Mouse (Mus musculus) heart, embryonic 12.5 days (tissue): ENCODE results near the gene Ggct. TPM values are rescaled to one million over a fixed set of nuclear protein-coding genes. Genes with fewer than 3 reads are reported as not detected.
"Not testable (repeated sequence)": the region's sequence is repeated elsewhere in the genome, so short reads cannot be mapped to it uniquely, and the experiment has no call there.

Source experiments
- ATAC-seq: fragments of 200-750 bp; cut with Nextera tagmentation; 2 replicates; pipeline ENCODE4 v1.8.0; 2017; ENCODE audit warnings: moderate TSS enrichment, moderate library complexity; ENCODE audit not compliant: insufficient number of reproducible peaks, low FRiP score
- H3K27ac ChIP-seq: fragments of 300-500 bp; sonication (generic); 2 replicates; pipeline ENCODE4 v1.5.1; 2016; ENCODE audit warnings: mild to moderate bottlenecking, moderate library complexity; ENCODE audit not compliant: poor library complexity, severe bottlenecking
- H3K27me3 ChIP-seq: fragments of 300-500 bp; sonication (generic); replicated peaks from 2 replicates; pipeline ENCODE4 v1.6.1; 2016; ENCODE audit warnings: mild to moderate bottlenecking, moderate library complexity
- H3K36me3 ChIP-seq: fragments of 300-500 bp; sonication (generic); 2 replicates; pipeline ENCODE4 v1.6.1; 2016; ENCODE audit warnings: mild to moderate bottlenecking, moderate library complexity
- H3K4me1 ChIP-seq: fragments of 300-500 bp; sonication (generic); replicated peaks from 2 replicates; pipeline ENCODE4 v1.6.1; 2016; ENCODE audit warnings: mild to moderate bottlenecking
- H3K4me2 ChIP-seq: fragments of 300-500 bp; sonication (generic); 2 replicates; pipeline ENCODE4 v1.6.1; 2016; ENCODE audit warnings: mild to moderate bottlenecking, moderate library complexity
- H3K4me3 ChIP-seq: fragments of 300-500 bp; sonication (generic); 2 replicates; pipeline ENCODE4 v1.5.1; 2016; ENCODE audit warnings: mild to moderate bottlenecking
- H3K9ac ChIP-seq: fragments of 300-500 bp; sonication (generic); 2 replicates; pipeline ENCODE4 v1.6.1; 2016; ENCODE audit warnings: mild to moderate bottlenecking, moderate library complexity
- H3K9me3 ChIP-seq: fragments of 300-500 bp; sonication (generic); replicated peaks from 2 replicates; pipeline ENCODE4 v1.6.1; 2016; ENCODE audit warnings: mild to moderate bottlenecking, moderate library complexity
- WGBS: fragments of 180-500 bp; shearing (Covaris S2); methylation state at CpG from one replicate; pipeline ENCODE4 v1.1.7; 2016; 5-methylcytosine and 5-hydroxymethylcytosine counted together
- polyA plus RNA-seq: library from polyadenylated mRNA; unstranded; fragments of >200 nt; fragmentation: Nextera tagmentation; extraction: Ambion mirVana; gene quantifications from 2 replicates; pipeline ENCODE4 v1.2.1, GENCODE M21; 2016

Ggct gene
- polyA plus RNA-seq, 1 experiment from 2014 or later: 6.9 TPM

DNA sequence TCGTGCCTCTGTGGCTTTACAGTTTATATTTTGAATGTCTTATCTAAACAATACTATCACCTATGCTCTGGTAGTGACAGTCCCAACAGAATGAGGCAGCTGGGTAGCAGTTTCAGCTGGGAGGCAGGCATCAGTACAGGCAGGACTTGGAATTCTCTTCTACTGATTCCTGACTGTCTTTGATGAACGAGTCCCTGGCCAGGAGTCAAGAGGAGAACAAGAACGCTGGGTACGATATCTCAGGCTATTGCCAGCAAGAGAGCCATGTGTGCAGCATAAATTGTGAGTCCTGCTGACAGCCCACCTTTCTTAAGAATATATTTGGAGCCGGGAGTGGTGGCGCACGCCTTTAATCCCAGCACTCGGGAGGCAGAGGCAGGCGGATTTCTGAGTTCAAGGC lies 22.2 kb downstream of the Ggct start:
- no peak overlapping the region for H3K9ac ChIP-seq
- no peaks in the 10 kb centered on the region for H3K4me1 ChIP-seq
- no peaks in the 10 kb centered on the region for H3K36me3 ChIP-seq
- H3K27ac ChIP-seq: no peak overlapping the region
- no peak overlapping the region for H3K4me2 ChIP-seq
- 55% methylated on average over 9 of the region's 9 CpGs for WGBS
- H3K27me3 ChIP-seq: peaks cover 17% of the 10 kb centered on the region
- no peak overlapping the region for H3K4me3 ChIP-seq
- no peak for ATAC-seq
- H3K9me3 ChIP-seq: no peaks in the 10 kb centered on the region; the same call in 1 of the 2 replicates

DNA sequence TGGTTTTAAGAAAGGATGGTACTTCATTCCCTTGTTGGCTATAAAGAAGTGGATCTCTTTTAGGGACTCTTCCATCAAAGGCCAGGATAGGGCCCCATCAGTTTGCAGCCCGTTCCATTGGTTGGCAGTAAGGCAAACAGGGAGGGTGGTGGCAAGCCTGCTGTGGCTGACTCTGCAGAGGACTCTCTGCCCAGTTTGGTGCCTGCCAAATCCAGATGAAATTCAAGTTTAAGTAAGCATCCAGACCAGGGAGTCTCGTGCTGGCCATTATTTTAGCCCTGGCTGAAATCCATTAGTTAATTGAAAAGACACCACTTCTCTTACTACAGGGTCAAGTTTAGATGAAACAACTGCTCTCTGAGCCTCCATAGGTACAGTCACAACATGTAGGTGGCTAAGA lies 22.9 kb downstream of the Ggct start:
- Histone ChIP-seq H3K4me1 (no peaks in the 10 kb centered on the region), H3K9me3 (no peaks in the 10 kb centered on the region; the same call in 1 of the 2 replicates), H3K27me3 (peaks cover 17% of the 10 kb centered on the region), H3K4me3 (no peak overlapping the region), H3K4me2 (no peak overlapping the region), H3K36me3 (no peaks in the 10 kb centered on the region), H3K9ac (no peak overlapping the region), H3K27ac (no peak overlapping the region)
- ATAC-seq: no peak
- 62% methylated on average over 2 of the region's 2 CpGs for WGBS

GRCm38 (mm10) chr6:54967591-54967990 lies 25.2 kb downstream of the Ggct start:
- H3K27ac ChIP-seq: no peak overlapping the region
- no peaks in the 10 kb centered on the region for H3K4me1 ChIP-seq
- no peaks in the 10 kb centered on the region for H3K36me3 ChIP-seq
- H3K27me3 ChIP-seq: peaks cover 10% of the 10 kb centered on the region
- ATAC-seq: no peak
- H3K4me2 ChIP-seq: no peak overlapping the region
- WGBS: 29% methylated on average over 10 of the region's 10 CpGs
- no peaks in the 10 kb centered on the region; the same call in 1 of the 2 replicates for H3K9me3 ChIP-seq
- H3K9ac ChIP-seq: no peak overlapping the region
- H3K4me3 ChIP-seq: no peak overlapping the region

- Histone ChIP-seq H3K9me3 (no peaks in the 10 kb centered on the region; the same call in 1 of the 2 replicates), H3K9ac (no peak overlapping the region), H3K36me3 (no peaks in the 10 kb centered on the region), H3K27ac (no peak overlapping the region), H3K4me3 (no peak overlapping the region), H3K4me2 (no peak overlapping the region), H3K27me3 (peaks cover 10% of the 10 kb centered on the region), H3K4me1 (0 out of 2 replicates have a peak, but pooled peaks cover 4% of the 10 kb centered on the region)
- WGBS: 36% methylated on average over 5 of the region's 5 CpGs
- no peak for ATAC-seq
Measured at GRCm38 (mm10) chr6:54965234-54965633, 27.5 kb downstream of the Ggct start.

GRCm38 (mm10) chr6:54964755-54965154 lies 28.0 kb downstream of the Ggct start:
- Histone ChIP-seq H3K36me3 (no peaks in the 10 kb centered on the region), H3K27me3 (peaks cover 10% of the 10 kb centered on the region), H3K9me3 (no peaks in the 10 kb centered on the region; the same call in 1 of the 2 replicates), H3K9ac (no peak overlapping the region), H3K4me3 (no peak overlapping the region), H3K27ac (no peak overlapping the region), H3K4me1 (0 out of 2 replicates have a peak, but pooled peaks cover 4% of the 10 kb centered on the region), H3K4me2 (no peak overlapping the region)
- 57% methylated on average over 1 of the region's 1 CpGs for WGBS
- ATAC-seq: no peak

GRCm38 (mm10) chr6:54963599-54963998 lies 29.2 kb downstream of the Ggct start:
- ATAC-seq: no peak
- WGBS: 86% methylated on average over 2 of the region's 2 CpGs
- H3K27me3 ChIP-seq: peaks cover 10% of the 10 kb centered on the region

DNA sequence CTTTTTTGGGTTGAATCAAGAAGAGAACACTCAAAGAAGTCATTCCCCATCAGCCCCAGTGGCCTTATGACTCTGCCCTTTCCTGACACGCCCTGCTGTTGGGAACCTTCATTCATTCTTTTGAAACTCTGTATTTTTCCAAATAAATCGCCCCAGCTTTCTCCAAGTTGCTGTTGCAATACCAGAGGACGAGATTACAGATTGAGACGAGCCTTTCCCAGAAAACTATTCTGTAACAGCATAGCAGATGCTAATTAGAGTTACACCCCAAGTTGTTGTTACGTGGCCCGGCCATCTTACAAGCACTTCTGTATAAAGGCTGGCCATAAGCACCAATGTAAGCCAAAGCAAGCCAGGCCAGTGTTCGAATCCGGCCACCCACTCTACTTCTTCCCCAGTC lies 35.1 kb downstream of the Ggct start:
- Histone ChIP-seq H3K4me3 (no peak overlapping the region), H3K9me3 (no peaks in the 10 kb centered on the region), H3K27ac (no peak overlapping the region), H3K27me3 (no peaks in the 10 kb centered on the region), H3K9ac (no peak overlapping the region), H3K4me2 (no peak overlapping the region), H3K36me3 (no peaks in the 10 kb centered on the region), H3K4me1 (peaks cover 19% of the 10 kb centered on the region)
- whole genome bisulfite sequencing: 79% methylated on average over 8 of the region's 8 CpGs
- no peak for ATAC-seq

More at GRCm38 (mm10) chr6:54963599-54963998, 29.2 kb downstream of the Ggct start:
- no peak overlapping the region for H3K27ac ChIP-seq
- H3K4me1 ChIP-seq: 0 out of 2 replicates have a peak, but pooled peaks cover 4% of the 10 kb centered on the region
- no peaks in the 10 kb centered on the region for H3K36me3 ChIP-seq
- no peak overlapping the region for H3K9ac ChIP-seq
- no peak overlapping the region for H3K4me2 ChIP-seq
- H3K9me3 ChIP-seq: no peaks in the 10 kb centered on the region; the same call in 1 of the 2 replicates
- H3K4me3 ChIP-seq: no peak overlapping the region

- Histone ChIP-seq H3K4me1 (peaks cover 15% of the 10 kb centered on the region), H3K9me3 (no peaks in the 10 kb centered on the region), H3K27me3 (no peaks in the 10 kb centered on the region), H3K9ac (no peak overlapping the region), H3K36me3 (no peaks in the 10 kb centered on the region), H3K4me3 (no peak overlapping the region), H3K4me2 (no peak overlapping the region), H3K27ac (no peak overlapping the region)
- WGBS: 44% methylated on average over 1 of the region's 1 CpGs
- no peak for ATAC-seq
Measured at GRCm38 (mm10) chr6:54956425-54956824, 36.3 kb downstream of the Ggct start.

GRCm38 (mm10) chr6:54955949-54956348 lies 36.8 kb downstream of the Ggct start:
- Histone ChIP-seq H3K27me3 (no peaks in the 10 kb centered on the region), H3K4me1 (peaks cover 15% of the 10 kb centered on the region), H3K9me3 (0 out of 2 replicates have a peak, but pooled peaks cover under 1% of the 10 kb centered on the region), H3K36me3 (no peaks in the 10 kb centered on the region), H3K9ac (no peak overlapping the region), H3K4me3 (no peak overlapping the region), H3K4me2 (no peak overlapping the region), H3K27ac (no peak overlapping the region)
- no peak for ATAC-seq

GRCm38 (mm10) chr6:54954659-54955414 lies 37.9 kb downstream of the Ggct start:
- Histone ChIP-seq H3K9me3 (0 out of 2 replicates have a peak, but pooled peaks cover 2% of the 10 kb centered on the region), H3K9ac (no peak overlapping the region), H3K4me2 (no peak overlapping the region), H3K36me3 (no peaks in the 10 kb centered on the region), H3K27ac (peak overlapping the region; percentile 29; the same call in 1 of the 2 replicates), H3K4me1 (peaks cover 15% of the 10 kb centered on the region), H3K4me3 (no peak overlapping the region), H3K27me3 (no peaks in the 10 kb centered on the region)
- WGBS: 35% methylated on average over 10 of the region's 10 CpGs
- ATAC-seq: no peak

- H3K4me2 ChIP-seq, ATAC-seq, H3K27ac ChIP-seq, H3K4me3 ChIP-seq, H3K9ac ChIP-seq, H3K36me3 ChIP-seq, H3K9me3 ChIP-seq, H3K27me3 ChIP-seq: not testable (repeated sequence)
- WGBS: 88% methylated on average over 4 of the region's 4 CpGs
- H3K4me1 ChIP-seq: peaks cover 15% of the 10 kb centered on the region
Measured at GRCm38 (mm10) chr6:54953399-54953798, 39.4 kb downstream of the Ggct start.
